27 mouse cellular contexts compared by ENCODE assay signal in the genomic region with DNA sequence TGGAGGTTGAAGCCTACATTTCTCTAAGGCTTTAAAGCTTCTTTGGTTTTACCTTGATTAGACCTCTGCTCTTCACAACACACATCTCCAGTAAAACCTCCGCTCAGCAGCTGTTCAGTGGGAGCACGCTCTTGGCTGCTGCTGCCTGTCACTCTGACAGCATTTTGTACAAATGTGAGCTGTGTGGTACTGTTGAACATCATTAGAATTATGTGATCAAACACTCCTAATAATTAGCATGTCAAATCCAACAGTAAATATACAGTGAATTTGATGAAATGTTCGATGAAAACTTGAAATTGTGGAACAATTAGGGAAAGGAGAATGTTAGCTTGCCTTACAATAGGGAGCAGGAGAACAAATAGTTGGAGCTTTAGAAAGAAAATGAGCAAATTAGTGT. TPM values are rescaled to one million over a fixed set of nuclear protein-coding genes. Genes with fewer than 3 reads are reported as not detected.
DNase-seq lines count a peak whose midpoint lies in the region; ATAC-seq and TF ChIP-seq lines count a peak whose summit lies in the region.
"Had no signal": no experiment of that assay in that cellular context is flagged by ENCODE, and none has a peak within 500 bp of the region (broad histone marks: within the 10 kb centered on the region; RNA-seq: fewer than 3 reads in every experiment).

No protein-coding gene starts in this region.

- 0 out of 2 replicates have a peak overlapping the region, but pooled peaks have one; percentile 23 for H3K27ac ChIP-seq in forebrain, embryonic 14.5 days (ENCODE audit: low read depth, low read length)
- no peak overlapping the region for H3K27ac ChIP-seq in forebrain, embryonic 10.5 days
- H3K27ac ChIP-seq in gastrocnemius, adult 2 months = peak overlapping the region; percentile 54
- H3K27ac ChIP-seq in forebrain, postnatal 0 days (ENCODE audit: low read depth, low read length) = peak overlapping the region; percentile 40; the same call in 1 of the 2 replicates
- no peak overlapping the region for H3K27ac ChIP-seq in midbrain, embryonic 13.5 days
- H3K27ac ChIP-seq: heart, adult 2 months; heart, embryonic 10.5 days; heart, embryonic 13.5 days; hindbrain, embryonic 14.5 days had no signal

- peak; percentile 21; the same call in 1 of the 2 replicates for ATAC-seq in forebrain, embryonic 14.5 days
- ATAC-seq in forebrain, postnatal 0 days = peak; percentile 83
- no peak for ATAC-seq in midbrain, embryonic 13.5 days
- ATAC-seq: hindbrain, postnatal 0 days; inflammation-experienced regulatory T-cells, adult 6 months; intestine, postnatal 0 days; Patski had no signal

- H3K9me3 ChIP-seq in forebrain, embryonic 14.5 days (replicated peaks; ENCODE audit: control insufficient read depth, low read length) = no peaks in the 10 kb centered on the region
- H3K9me3 ChIP-seq in forebrain, embryonic 10.5 days = no peaks in the 10 kb centered on the region
- H3K9me3 ChIP-seq in forebrain, postnatal 0 days (ENCODE audit: low read length) = no peaks in the 10 kb centered on the region
- no peaks in the 10 kb centered on the region for H3K9me3 ChIP-seq in midbrain, embryonic 13.5 days
- H3K9me3 ChIP-seq: G1E; heart, embryonic 10.5 days; heart, embryonic 13.5 days had no signal

- WGBS in forebrain, embryonic 14.5 days = 39% methylated on average over 3 of the region's 3 CpGs
- 91% methylated on average over 3 of the region's 3 CpGs for WGBS in forebrain, embryonic 10.5 days
- 36% methylated on average over 3 of the region's 3 CpGs for WGBS in forebrain, postnatal 0 days
- 89% methylated on average over 3 of the region's 3 CpGs for WGBS in midbrain, embryonic 13.5 days

- no peaks in the 10 kb centered on the region for H3K36me3 ChIP-seq in forebrain, embryonic 14.5 days (ENCODE audit: control insufficient read depth, insufficient read depth, low read length)
- no peaks in the 10 kb centered on the region for H3K36me3 ChIP-seq in forebrain, embryonic 10.5 days (replicated peaks)
- no peaks in the 10 kb centered on the region for H3K36me3 ChIP-seq in forebrain, postnatal 0 days (ENCODE audit: insufficient read depth)
- H3K36me3 ChIP-seq in midbrain, embryonic 13.5 days = no peaks in the 10 kb centered on the region
- H3K36me3 ChIP-seq: G1E; heart, embryonic 10.5 days; heart, embryonic 13.5 days had no signal

- H3K4me1 ChIP-seq in forebrain, embryonic 14.5 days (ENCODE audit: control insufficient read depth, insufficient read depth, low read length) = peaks cover 11% of the 10 kb centered on the region
- H3K4me1 ChIP-seq in forebrain, embryonic 10.5 days = peaks cover 12% of the 10 kb centered on the region; the same call in 1 of the 2 replicates
- peaks cover 7% of the 10 kb centered on the region; the same call in 1 of the 2 replicates for H3K4me1 ChIP-seq in forebrain, postnatal 0 days (ENCODE audit: insufficient read depth)
- no peaks in the 10 kb centered on the region for H3K4me1 ChIP-seq in midbrain, embryonic 13.5 days (replicated peaks)

- H3K4me2 ChIP-seq in forebrain, embryonic 14.5 days (ENCODE audit: low read length) = no peak overlapping the region
- H3K4me2 ChIP-seq in forebrain, postnatal 0 days (ENCODE audit: low read depth) = no peak overlapping the region
- H3K4me2 ChIP-seq in midbrain, embryonic 13.5 days (replicated peaks) = no peak overlapping the region
- H3K4me2 ChIP-seq: heart, embryonic 13.5 days; hindbrain, embryonic 14.5 days had no signal

- no peak overlapping the region for H3K4me3 ChIP-seq in forebrain, embryonic 14.5 days (ENCODE audit: low read depth, low read length)
- H3K4me3 ChIP-seq in forebrain, embryonic 10.5 days = no peak overlapping the region
- no peak overlapping the region for H3K4me3 ChIP-seq in gastrocnemius, adult 2 months
- no peak overlapping the region for H3K4me3 ChIP-seq in forebrain, postnatal 0 days (ENCODE audit: low read depth, low read length)
- no peak overlapping the region for H3K4me3 ChIP-seq in midbrain, embryonic 13.5 days (replicated peaks)
- H3K4me3 ChIP-seq: heart, adult 2 months; heart, embryonic 10.5 days; heart, embryonic 13.5 days had no signal

- peak; percentile 47 for DNase-seq in forebrain, embryonic 14.5 days (ENCODE audit: low spot score)
- no peak for DNase-seq in forebrain, embryonic 10.5 days (ENCODE audit: extremely low spot score, low spot score)
- DNase-seq in gastrocnemius, adult 2 months = no peak
- no peak for DNase-seq in gastrocnemius, postnatal 4 days (ENCODE audit: low spot score in 2 of 2)
- peak; percentile 25 for DNase-seq in forebrain, postnatal 0 days
- DNase-seq in adrenal gland, postnatal 36 days = no peak
- DNase-seq: adrenal gland, postnatal 10 days; B cell, adult 2 months; cerebellum, adult 18-20 months; cerebellum, adult 9-10 months; cerebellum, postnatal 14 days; gastrocnemius, postnatal 25 days; heart, adult 2 months; heart, postnatal 14 days; heart, postnatal 4 days; kidney, adult 2 months had no signal

- H3K9ac ChIP-seq in forebrain, embryonic 14.5 days (ENCODE audit: low read length) = no peak overlapping the region
- no peak overlapping the region for H3K9ac ChIP-seq in forebrain, postnatal 0 days
- H3K9ac ChIP-seq in midbrain, embryonic 13.5 days (replicated peaks) = no peak overlapping the region
- H3K9ac ChIP-seq: heart, embryonic 13.5 days; hindbrain, embryonic 14.5 days had no signal

- intact Hi-C loops in gastrocnemius, adult 2 months (cut with DNase I) = no loop called here

- no peak for TF ChIP-seq CTCF in gastrocnemius, adult 2 months (IDR thresholded peaks at IDR 0.05)
- no peak for TF ChIP-seq CTCF in forebrain, postnatal 0 days (IDR thresholded peaks at IDR 0.05; ENCODE audit: low read depth)

- H3K27me3 ChIP-seq in forebrain, embryonic 14.5 days (replicated peaks; ENCODE audit: control insufficient read depth, insufficient read depth, low read length) = no peaks in the 10 kb centered on the region
- no peaks in the 10 kb centered on the region for H3K27me3 ChIP-seq in forebrain, embryonic 10.5 days (ENCODE audit: poor library complexity, severe bottlenecking)
- H3K27me3 ChIP-seq in forebrain, postnatal 0 days (ENCODE audit: insufficient read depth, low read length) = no peaks in the 10 kb centered on the region
- no peaks in the 10 kb centered on the region for H3K27me3 ChIP-seq in midbrain, embryonic 13.5 days
- H3K27me3 ChIP-seq: CH12.LX; heart, embryonic 13.5 days; Patski had no signal

RNA-seq across cellular contexts. Expression of a gene that starts 32.3 kb away (rescaled TPM):
- polyA plus RNA-seq in forebrain, embryonic 14.5 days (2014; fragmentation: Nextera tagmentation; extraction: Ambion mirVana) = 0.57 and 0.72 TPM in 2 replicates
- polyA plus RNA-seq in forebrain, embryonic 10.5 days (2016; fragmentation: Nextera tagmentation; extraction: Ambion mirVana) = 0.10 and 0.22 TPM in 2 replicates
- total RNA-seq in gastrocnemius, adult 2 months (2021) = 1 to 10 TPM; 8.0 to 9.4 TPM
- total RNA-seq in gastrocnemius, postnatal 4 days (2021) = 1 to 10 TPM; 3.3 to 4.3 TPM
- total RNA-seq in forebrain, postnatal 0 days (2014; rRNA removed) = 1.1 and 1.6 TPM in 2 replicates
- 1.1 and 1.2 TPM in 2 replicates for polyA plus RNA-seq in forebrain, postnatal 0 days (2015; fragmentation: Nextera tagmentation; extraction: Ambion mirVana)
- 1 to 10 TPM; 1.6 TPM for total RNA-seq in adrenal gland, postnatal 36 days (2021)
- 0.14 TPM in 1 of 2 replicates, not detected in the other for polyA plus RNA-seq in midbrain, embryonic 13.5 days (2015; fragmentation: Nextera tagmentation; extraction: Ambion mirVana)
- total RNA-seq: G1E; granulocyte monocyte progenitor cell, adult 5-6 weeks had no signal
- polyA plus RNA-seq: G1E had no signal

RNA-seq across cellular contexts. Expression of a gene that starts 32.3 kb away (rescaled TPM):
- polyA plus RNA-seq in forebrain, embryonic 14.5 days (2014; fragmentation: Nextera tagmentation; extraction: Ambion mirVana) = 1.1 and 1.3 TPM in 2 replicates
- polyA plus RNA-seq in forebrain, embryonic 10.5 days (2016; fragmentation: Nextera tagmentation; extraction: Ambion mirVana) = 0.77 and 0.81 TPM in 2 replicates
- 10 to 100 TPM; 34.5 to 37.4 TPM for total RNA-seq in gastrocnemius, adult 2 months (2021)
- total RNA-seq in gastrocnemius, postnatal 4 days (2021) = 10 to 100 TPM; 26.2 to 28.4 TPM
- 0.67 and 2.8 TPM in 2 replicates for total RNA-seq in forebrain, postnatal 0 days (2014; rRNA removed)
- 0.34 and 1.2 TPM in 2 replicates for polyA plus RNA-seq in forebrain, postnatal 0 days (2015; fragmentation: Nextera tagmentation; extraction: Ambion mirVana)
- 1 to 10 TPM; 2.5 to 4.5 TPM for total RNA-seq in adrenal gland, postnatal 36 days (2021)
- 0.16 TPM in 1 of 2 replicates, not detected in the other for polyA plus RNA-seq in midbrain, embryonic 13.5 days (2015; fragmentation: Nextera tagmentation; extraction: Ambion mirVana)
- total RNA-seq: G1E; granulocyte monocyte progenitor cell, adult 5-6 weeks; hindbrain, postnatal 0 days had no signal
- polyA plus RNA-seq: G1E had no signal

RNA-seq across cellular contexts. Expression of a gene that starts 38.0 kb away (rescaled TPM):
- polyA plus RNA-seq in forebrain, embryonic 14.5 days (2014; fragmentation: Nextera tagmentation; extraction: Ambion mirVana) = 0.51 and 0.99 TPM in 2 replicates
- polyA plus RNA-seq in forebrain, embryonic 10.5 days (2016; fragmentation: Nextera tagmentation; extraction: Ambion mirVana) = 0.40 and 0.49 TPM in 2 replicates
- 10 to 100 TPM; 54.3 to 56.8 TPM for total RNA-seq in gastrocnemius, adult 2 months (2021)
- 10 to 100 TPM; 38.9 to 46.6 TPM for total RNA-seq in gastrocnemius, postnatal 4 days (2021)
- total RNA-seq in forebrain, postnatal 0 days (2014; rRNA removed) = 2.6 and 2.8 TPM in 2 replicates
- polyA plus RNA-seq in forebrain, postnatal 0 days (2015; fragmentation: Nextera tagmentation; extraction: Ambion mirVana) = 0.57 and 0.67 TPM in 2 replicates
- total RNA-seq in adrenal gland, postnatal 36 days (2021) = 1 to 10 TPM; 5.1 to 7.1 TPM
- 0.09 and 0.14 TPM in 2 replicates for polyA plus RNA-seq in midbrain, embryonic 13.5 days (2015; fragmentation: Nextera tagmentation; extraction: Ambion mirVana)
- total RNA-seq: granulocyte monocyte progenitor cell, adult 5-6 weeks had no signal
- polyA plus RNA-seq: G1E had no signal

Comparison
In these comparisons a context has a peak if more than half of its experiments do, and no peak if none do; other contexts are left out.
1. DNase-seq: peak in forebrain, embryonic 14.5 days (single experiment) and forebrain, postnatal 0 days (single experiment); none in forebrain, embryonic 10.5 days (single experiment), gastrocnemius, adult 2 months (single experiment), gastrocnemius, postnatal 4 days (0 of 2) and adrenal gland, postnatal 36 days (0 of 2).
2. H3K27ac ChIP-seq: peak in forebrain, embryonic 14.5 days (single experiment), gastrocnemius, adult 2 months (single experiment) and forebrain, postnatal 0 days (single experiment); none in forebrain, embryonic 10.5 days (single experiment) and midbrain, embryonic 13.5 days (single experiment).
3. RNA of a gene that starts 38.0 kb away (total RNA-seq): 54.3 to 56.8 TPM in gastrocnemius, adult 2 months and 38.9 to 46.6 TPM in gastrocnemius, postnatal 4 days; 5.1 to 7.1 TPM in adrenal gland, postnatal 36 days and 2.6 to 2.8 TPM in forebrain, postnatal 0 days; every median in the first group is over 4 times any median in the second.